Mouse (Mus musculus) C2C12 (cell line): ENCODE results near the gene B4galnt4.

Experiments
- CTCF ChIP-seq: IDR thresholded peaks from one replicate; pipeline ENCODE4 v1.5.1; 2011; ENCODE audit not compliant: control insufficient read depth, insufficient read depth, insufficient read length
- MAX ChIP-seq: IDR thresholded peaks from one replicate; pipeline ENCODE4 v1.6.1; 2011; ENCODE audit warnings: mild to moderate bottlenecking, control low read depth

DNA sequence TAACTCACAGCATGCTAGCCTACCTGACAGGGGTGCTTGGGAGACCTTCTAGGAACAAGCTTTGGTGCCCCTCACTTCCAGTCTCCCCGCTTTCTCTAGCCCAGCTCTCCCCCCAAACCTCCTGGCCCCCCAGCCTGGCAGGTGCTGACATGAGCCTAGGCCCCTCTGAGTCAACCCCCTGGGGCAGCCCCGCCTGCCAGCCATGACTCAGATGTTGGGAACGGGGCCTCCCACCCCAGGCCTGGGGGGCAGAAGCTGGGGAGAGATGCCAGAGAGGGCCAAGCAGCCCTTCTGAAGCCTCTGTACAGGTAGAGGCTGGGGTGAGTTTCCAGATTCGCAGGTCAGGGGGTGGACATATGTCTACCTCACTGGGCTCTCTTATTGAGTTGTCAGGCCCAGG is 18.0 kb downstream of the B4galnt4 start:
- TF ChIP-seq CTCF (no peak), MAX (no peak)
